24 mouse cellular contexts compared by ENCODE assay signal in the genomic region with DNA sequence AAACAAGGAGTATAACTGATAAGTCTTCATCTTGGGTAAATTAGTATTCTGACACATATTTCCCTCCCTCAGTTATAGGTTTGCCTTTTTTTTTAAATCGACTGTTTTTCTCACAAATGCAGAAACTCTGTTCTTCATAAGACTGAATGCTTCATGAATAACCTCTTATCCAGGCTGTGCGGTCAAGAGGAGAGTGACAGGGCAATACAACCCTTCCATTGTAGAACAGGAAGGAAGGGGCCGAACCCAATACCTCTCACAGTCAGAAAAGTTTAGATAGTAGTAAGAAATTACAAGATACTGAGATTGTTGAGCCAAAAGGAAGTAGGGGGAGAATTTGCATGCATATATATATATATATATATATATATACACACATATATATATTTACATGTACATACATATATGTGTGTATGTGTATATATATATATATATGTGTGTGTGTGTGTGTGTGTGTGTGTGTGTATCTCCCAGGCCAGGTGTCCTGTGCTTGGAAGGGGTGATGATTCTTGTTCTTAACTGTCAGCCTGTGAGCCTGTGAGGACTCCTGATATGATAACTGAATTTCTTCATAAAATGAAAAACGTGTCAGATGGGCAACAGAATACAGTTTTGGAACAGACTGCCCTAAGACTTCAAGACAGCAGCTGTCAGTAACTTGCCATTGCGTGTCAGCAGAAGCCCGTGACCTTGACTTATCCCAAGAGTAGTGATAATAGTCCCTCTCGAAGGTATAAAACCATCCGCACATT. TPM values are rescaled to one million over a fixed set of nuclear protein-coding genes. Genes with fewer than 3 reads are reported as not detected.
A peak's percentile ranks its signal among the peaks of the same experiment; 100 is the strongest.
DNase-seq lines count a peak whose midpoint lies in the region; ATAC-seq and TF ChIP-seq lines count a peak whose summit lies in the region.
"Had no signal": no experiment of that assay in that cellular context is flagged by ENCODE, and none has a peak within 500 bp of the region (broad histone marks: within the 10 kb centered on the region; RNA-seq: fewer than 3 reads in every experiment).

No protein-coding gene starts in this region.

- TF ChIP-seq CTCF in liver, postnatal 0 days (IDR thresholded peaks at IDR 0.05; ENCODE audit: low read depth), result no peak
- TF ChIP-seq CTCF in stomach, postnatal 0 days (IDR thresholded peaks at IDR 0.05; ENCODE audit: low read depth), result no peak

- no peaks in the 10 kb centered on the region for H3K9me3 ChIP-seq in heart, embryonic 11.5 days (replicated peaks; ENCODE audit: control insufficient read depth, low read length)
- H3K9me3 ChIP-seq in liver, postnatal 0 days (ENCODE audit: low read length), result no peaks in the 10 kb centered on the region
- no peaks in the 10 kb centered on the region for H3K9me3 ChIP-seq in stomach, postnatal 0 days (ENCODE audit: control insufficient read depth, low read length)
- H3K9me3 ChIP-seq in hindbrain, embryonic 16.5 days (ENCODE audit: control insufficient read depth, low read length), result no peaks in the 10 kb centered on the region
- H3K9me3 ChIP-seq: embryonic facial prominence, embryonic 13.5 days; forebrain, embryonic 13.5 days; heart, embryonic 10.5 days; hindbrain, embryonic 10.5 days; liver, embryonic 13.5 days; midbrain, embryonic 10.5 days; neural tube, embryonic 13.5 days had no signal

- no peaks in the 10 kb centered on the region for H3K4me1 ChIP-seq in heart, embryonic 11.5 days (ENCODE audit: control insufficient read depth, insufficient read depth, low read length)
- H3K4me1 ChIP-seq in liver, postnatal 0 days (ENCODE audit: insufficient read depth), result peaks cover 70% of the 10 kb centered on the region
- 0 out of 2 replicates have a peak, but pooled peaks cover 2% of the 10 kb centered on the region for H3K4me1 ChIP-seq in stomach, postnatal 0 days (replicated peaks; ENCODE audit: control insufficient read depth, insufficient read depth)
- no peaks in the 10 kb centered on the region for H3K4me1 ChIP-seq in hindbrain, embryonic 16.5 days (ENCODE audit: control insufficient read depth, insufficient read depth, low read depth, low read length)
- H3K4me1 ChIP-seq: forebrain, embryonic 13.5 days had no signal

- no peak for ATAC-seq in heart, embryonic 11.5 days (replicated peaks; ENCODE audit: insufficient number of reproducible peaks, low FRiP score, low TSS enrichment)
- ATAC-seq in liver, postnatal 0 days, result no peak
- ATAC-seq in megakaryocyte progenitor cell, adult 5-6 weeks (replicated peaks; ENCODE audit: poor library complexity), result 0 out of 2 replicates have a peak, but pooled peaks have one; percentile 15
- ATAC-seq in stomach, postnatal 0 days (ENCODE audit: low FRiP score, low TSS enrichment), result no peak
- ATAC-seq in hindbrain, embryonic 16.5 days, result no peak
- ATAC-seq: forebrain, embryonic 13.5 days; midbrain, embryonic 16.5 days had no signal

- H3K9ac ChIP-seq in heart, embryonic 11.5 days (ENCODE audit: low read depth, low read length), result no peak overlapping the region
- no peak overlapping the region for H3K9ac ChIP-seq in liver, postnatal 0 days (replicated peaks)
- H3K9ac ChIP-seq in stomach, postnatal 0 days (ENCODE audit: low read length), result no peak overlapping the region
- H3K9ac ChIP-seq in hindbrain, embryonic 16.5 days (ENCODE audit: low read depth, low read length), result no peak overlapping the region
- H3K9ac ChIP-seq: embryonic facial prominence, embryonic 13.5 days; forebrain, embryonic 13.5 days; liver, embryonic 13.5 days; neural tube, embryonic 13.5 days had no signal

- no peak overlapping the region for H3K27ac ChIP-seq in heart, embryonic 11.5 days (ENCODE audit: low read depth, low read length)
- H3K27ac ChIP-seq in liver, postnatal 0 days (ENCODE audit: low read depth), result peak overlapping the region; percentile 26; the same call in 1 of the 2 replicates
- H3K27ac ChIP-seq in stomach, postnatal 0 days (replicated peaks), result peak overlapping the region; percentile 78
- H3K27ac ChIP-seq in hindbrain, embryonic 16.5 days (ENCODE audit: low read depth, low read length), result no peak overlapping the region
- H3K27ac ChIP-seq: embryonic facial prominence, embryonic 13.5 days; forebrain, embryonic 13.5 days; gastrocnemius, adult 2 months; heart, embryonic 10.5 days; hindbrain, embryonic 10.5 days; liver, embryonic 13.5 days; midbrain, embryonic 10.5 days; neural tube, embryonic 13.5 days had no signal

- no peaks in the 10 kb centered on the region for H3K36me3 ChIP-seq in heart, embryonic 11.5 days (ENCODE audit: control insufficient read depth, insufficient read depth, low read length)
- no peaks in the 10 kb centered on the region for H3K36me3 ChIP-seq in liver, postnatal 0 days (replicated peaks; ENCODE audit: insufficient read depth, low read length)
- no peaks in the 10 kb centered on the region for H3K36me3 ChIP-seq in stomach, postnatal 0 days (ENCODE audit: control insufficient read depth, insufficient read depth, low read length)
- no peaks in the 10 kb centered on the region for H3K36me3 ChIP-seq in hindbrain, embryonic 16.5 days (ENCODE audit: control insufficient read depth, insufficient read depth, low read length)
- H3K36me3 ChIP-seq: embryonic facial prominence, embryonic 13.5 days; heart, embryonic 10.5 days; hindbrain, embryonic 10.5 days; liver, embryonic 13.5 days; midbrain, embryonic 10.5 days; neural tube, embryonic 13.5 days had no signal

- peak; percentile 86 for TF ChIP-seq EP300 in liver, postnatal 0 days (IDR thresholded peaks at IDR 0.05; ENCODE audit: low read depth)
- TF ChIP-seq EP300 in stomach, postnatal 0 days (optimal IDR thresholded peaks at IDR 0.05), result no peak

- DNase-seq in heart, adult 11 months, result peak; percentile 29
- no peak for DNase-seq in liver, postnatal 0 days
- no peak for DNase-seq in liver
- no peak for DNase-seq in stomach, postnatal 0 days (ENCODE audit: low spot score)
- DNase-seq: adrenal gland, postnatal 10 days; cerebellum, adult 18-20 months; cerebellum, postnatal 14 days; gastrocnemius, adult 2 months; layer of hippocampus, postnatal 36 days; liver, embryonic 13.5 days; retina, postnatal 1 day; right cerebral cortex, postnatal 25 days; thymus, postnatal 25 days had no signal

- peaks cover 3% of the 10 kb centered on the region; the same call in 1 of the 2 replicates for H3K27me3 ChIP-seq in heart, embryonic 11.5 days (ENCODE audit: control insufficient read depth, insufficient read depth, low read length)
- no peaks in the 10 kb centered on the region for H3K27me3 ChIP-seq in liver, postnatal 0 days (ENCODE audit: insufficient read depth, low read length)
- no peaks in the 10 kb centered on the region for H3K27me3 ChIP-seq in stomach, postnatal 0 days (ENCODE audit: control insufficient read depth, insufficient read depth, low read length)
- no peaks in the 10 kb centered on the region for H3K27me3 ChIP-seq in hindbrain, embryonic 16.5 days (replicated peaks; ENCODE audit: control insufficient read depth, insufficient read depth, low read length)
- H3K27me3 ChIP-seq: embryonic facial prominence, embryonic 13.5 days; forebrain, embryonic 13.5 days; liver, embryonic 13.5 days; neural tube, embryonic 13.5 days had no signal

- no peak overlapping the region for H3K4me3 ChIP-seq in heart, embryonic 11.5 days (ENCODE audit: low read depth, low read length)
- H3K4me3 ChIP-seq in liver, postnatal 0 days (ENCODE audit: low read depth, low read length), result no peak overlapping the region
- H3K4me3 ChIP-seq in stomach, postnatal 0 days (ENCODE audit: low read depth, low read length), result no peak overlapping the region
- no peak overlapping the region for H3K4me3 ChIP-seq in hindbrain, embryonic 16.5 days (ENCODE audit: low read length)
- H3K4me3 ChIP-seq: embryonic facial prominence, embryonic 13.5 days; forebrain, embryonic 13.5 days; gastrocnemius, adult 2 months; heart, embryonic 10.5 days; hindbrain, embryonic 10.5 days; liver, embryonic 13.5 days; midbrain, embryonic 10.5 days; myocyte; neural tube, embryonic 13.5 days had no signal

- 52% methylated on average over 8 of the region's 8 CpGs for WGBS in heart, embryonic 11.5 days (ENCODE audit: insufficient replicate concordance)
- 49% methylated on average over 8 of the region's 8 CpGs for WGBS in liver, postnatal 0 days (ENCODE audit: insufficient replicate concordance)
- 80% methylated on average over 8 of the region's 8 CpGs for WGBS in stomach, postnatal 0 days
- 85% methylated on average over 8 of the region's 8 CpGs for WGBS in hindbrain, embryonic 16.5 days

- no peak overlapping the region for H3K4me2 ChIP-seq in heart, embryonic 11.5 days
- no peak overlapping the region for H3K4me2 ChIP-seq in liver, postnatal 0 days (ENCODE audit: low read depth, low read length)
- H3K4me2 ChIP-seq in stomach, postnatal 0 days (replicated peaks; ENCODE audit: low read depth), result no peak overlapping the region
- H3K4me2 ChIP-seq in hindbrain, embryonic 16.5 days (ENCODE audit: low read length), result no peak overlapping the region
- H3K4me2 ChIP-seq: embryonic facial prominence, embryonic 13.5 days; forebrain, embryonic 13.5 days; liver, embryonic 13.5 days; neural tube, embryonic 13.5 days had no signal

RNA-seq across cellular contexts. Expression of a gene that starts 12.6 kb away (rescaled TPM):
- 0.99 and 1.0 TPM in 2 replicates for polyA plus RNA-seq in heart, embryonic 11.5 days (2014; fragmentation: Nextera tagmentation; extraction: Ambion mirVana)
- 26.8 and 31.7 TPM in 2 replicates for polyA plus RNA-seq in liver, postnatal 0 days (2015; fragmentation: Nextera tagmentation; extraction: Ambion mirVana)
- total RNA-seq in megakaryocyte progenitor cell, adult 5-6 weeks (2015), result 6.6 and 7.1 TPM in 2 replicates
- 6.7 and 7.4 TPM in 2 replicates for total RNA-seq in megakaryocyte progenitor cell, adult 5-6 weeks (2017)
- polyA plus RNA-seq in stomach, postnatal 0 days (2015; fragmentation: Nextera tagmentation; extraction: Ambion mirVana), result 53.8 and 56.2 TPM in 2 replicates
- 3.6 and 3.8 TPM in 2 replicates for polyA plus RNA-seq in hindbrain, embryonic 16.5 days (2015; fragmentation: Nextera tagmentation; extraction: Ambion mirVana)
- polyA plus RNA-seq: myocyte had no signal

Comparison
In these comparisons a context has a peak if more than half of its experiments do, and no peak if none do; other contexts are left out.
1. H3K27ac ChIP-seq: peak in liver, postnatal 0 days (single experiment) and stomach, postnatal 0 days (single experiment); none in heart, embryonic 11.5 days (single experiment) and hindbrain, embryonic 16.5 days (single experiment).